Mouse (Mus musculus): ENCODE data around the gene Sbsn. TPM values are rescaled to one million over a fixed set of nuclear protein-coding genes. Genes with fewer than 3 reads are reported as not detected.

Gene Sbsn
- polyA plus RNA-seq, 1 experiment from 2014 or later, result 3.3 TPM

DNA sequence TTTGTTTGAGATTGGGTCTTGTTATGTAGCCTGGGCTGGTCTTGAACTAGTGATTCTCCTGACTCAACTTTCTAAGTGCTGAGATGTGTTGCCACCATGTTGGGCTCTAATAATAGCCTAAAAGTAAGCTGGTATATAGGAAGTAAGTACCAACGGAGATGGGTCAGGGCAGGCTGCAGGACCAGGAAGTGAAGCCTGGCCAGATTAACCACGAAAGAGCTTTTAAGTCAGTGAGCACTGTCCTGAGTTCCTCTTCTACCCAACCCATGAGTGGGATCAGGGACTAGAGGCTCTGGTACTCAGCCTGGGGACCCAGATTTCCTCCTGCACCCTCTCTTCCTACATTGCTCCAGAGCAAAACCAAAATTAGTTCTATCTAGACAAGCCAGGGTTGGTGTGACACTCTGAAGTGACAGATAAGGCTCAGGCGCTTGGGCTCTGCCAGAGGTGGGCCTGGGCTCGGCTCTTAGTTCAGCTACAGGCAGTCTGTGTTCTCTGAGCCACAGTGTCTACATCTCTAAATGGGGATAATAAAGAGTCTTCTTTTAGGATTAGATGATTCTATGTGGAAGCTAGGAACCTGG is 10.6 kb downstream of the Sbsn start:
- Histone ChIP-seq H3K36me3 (no peaks in the 10 kb centered on the region), H3K4me1 (no peaks in the 10 kb centered on the region), H3K4me2 (no peak overlapping the region), H3K4me3 (no peak overlapping the region), H3K9me3 (no peaks in the 10 kb centered on the region), H3K9ac (no peak overlapping the region), H3K27ac (no peak overlapping the region), H3K27me3 (peaks cover 16% of the 10 kb centered on the region)
- ATAC-seq (ENCODE audit: insufficient number of reproducible peaks, insufficient read depth, low FRiP score, low TSS enrichment, low read depth), result no peak
- 73% methylated on average over 4 of the region's 4 CpGs for WGBS

DNA sequence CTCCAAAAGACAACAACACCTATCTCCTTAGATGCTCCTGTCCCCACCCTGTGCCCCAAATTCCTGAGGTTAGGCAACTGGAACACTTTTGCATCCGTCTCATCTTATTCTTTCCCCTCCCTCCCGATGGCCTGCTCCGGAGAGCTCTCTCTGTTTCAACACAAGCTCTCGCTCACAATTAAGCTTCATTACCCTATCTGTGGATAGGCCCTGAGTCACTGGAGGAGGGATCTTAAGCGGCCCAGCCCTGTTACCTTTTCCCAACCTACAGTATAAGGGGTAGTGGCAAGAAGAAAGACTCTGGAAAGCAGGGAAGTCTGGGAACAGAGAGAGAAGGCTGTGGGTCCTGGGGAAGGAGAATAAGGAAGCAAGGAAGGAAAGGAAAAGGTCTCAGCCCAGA is 12.2 kb downstream of the Sbsn start, which contains the start of gene Dmkn:
TSS of gene Dmkn (plus strand) at position 301 of the 400 bp plus-strand sequence.
- Histone ChIP-seq H3K4me2 (no peak within 1 kb of the TSS), H3K9ac (no peak within 1 kb of the TSS), H3K27ac (no peak within 1 kb of the TSS), H3K27me3 (peaks cover 17% of the 10 kb centered on the region), H3K9me3 (no peaks in the 10 kb centered on the region), H3K4me3 (no peak within 1 kb of the TSS), H3K4me1 (no peaks in the 10 kb centered on the region), H3K36me3 (no peaks in the 10 kb centered on the region)
- no peak for ATAC-seq (ENCODE audit: insufficient number of reproducible peaks, insufficient read depth, low FRiP score, low TSS enrichment, low read depth)
- WGBS, result 38% methylated on average over 5 of the region's 5 CpGs

DNA sequence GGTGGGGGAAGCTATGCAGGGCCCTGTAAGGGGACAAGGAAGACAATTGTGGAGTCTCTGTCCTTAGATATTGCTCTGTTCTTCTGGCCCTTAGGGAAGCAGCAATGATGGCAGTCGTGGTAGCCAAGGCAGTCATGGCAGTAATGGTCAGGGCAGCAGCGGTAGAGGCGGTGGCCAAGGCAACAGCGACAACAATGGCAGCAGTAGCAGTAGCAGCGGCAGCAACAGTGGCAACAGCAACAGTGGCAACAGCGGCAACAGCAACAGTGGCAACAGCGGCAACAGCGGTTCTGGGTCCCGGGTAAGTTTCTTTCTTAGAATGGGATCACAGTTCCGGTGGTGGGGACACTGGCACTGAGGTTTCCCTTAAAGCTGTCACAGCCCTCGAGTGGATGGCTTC is 13.9 kb downstream of the Sbsn start:
- no peak overlapping the region for H3K27ac ChIP-seq
- no peaks in the 10 kb centered on the region for H3K4me1 ChIP-seq
- H3K36me3 ChIP-seq, result no peaks in the 10 kb centered on the region
- H3K27me3 ChIP-seq, result peaks cover 31% of the 10 kb centered on the region
- no peak overlapping the region for H3K4me3 ChIP-seq
- peak overlapping the region; percentile 14; the same call in 1 of the 2 replicates for H3K4me2 ChIP-seq
- H3K9me3 ChIP-seq, result no peaks in the 10 kb centered on the region
- 36% methylated on average over 11 of the region's 11 CpGs for WGBS
- no peak overlapping the region for H3K9ac ChIP-seq
- ATAC-seq (ENCODE audit: insufficient number of reproducible peaks, insufficient read depth, low FRiP score, low TSS enrichment, low read depth), result no peak

DNA sequence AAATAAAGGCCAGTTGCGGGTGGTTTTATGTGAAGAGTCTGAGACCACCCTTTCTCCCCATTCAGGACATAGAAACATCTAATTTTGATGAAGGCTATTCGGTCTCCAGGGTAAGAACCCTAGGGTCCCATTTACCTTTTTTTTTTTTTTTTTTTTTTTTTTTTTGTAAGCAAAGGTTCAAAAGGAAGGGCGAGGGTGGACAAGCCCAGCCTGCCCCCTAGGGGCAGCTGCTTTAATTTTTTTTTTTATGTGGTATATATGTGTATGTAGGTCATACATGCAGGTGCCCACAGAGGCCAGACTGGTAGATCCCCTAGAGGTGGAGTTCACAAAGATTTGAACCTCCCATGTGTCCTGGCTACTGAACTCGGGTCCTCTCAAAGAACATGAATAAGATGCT is 15.1 kb downstream of the Sbsn start:
- no peak overlapping the region for H3K9ac ChIP-seq
- H3K4me3 ChIP-seq, result no peak overlapping the region
- H3K36me3 ChIP-seq, result no peaks in the 10 kb centered on the region
- WGBS, result 83% methylated on average over 4 of the region's 4 CpGs
- H3K27ac ChIP-seq, result no peak overlapping the region
- H3K27me3 ChIP-seq, result peaks cover 31% of the 10 kb centered on the region
- no peak for ATAC-seq (ENCODE audit: insufficient number of reproducible peaks, insufficient read depth, low FRiP score, low TSS enrichment, low read depth)
- H3K9me3 ChIP-seq, result no peaks in the 10 kb centered on the region
- no peaks in the 10 kb centered on the region for H3K4me1 ChIP-seq
- H3K4me2 ChIP-seq, result no peak overlapping the region

DNA sequence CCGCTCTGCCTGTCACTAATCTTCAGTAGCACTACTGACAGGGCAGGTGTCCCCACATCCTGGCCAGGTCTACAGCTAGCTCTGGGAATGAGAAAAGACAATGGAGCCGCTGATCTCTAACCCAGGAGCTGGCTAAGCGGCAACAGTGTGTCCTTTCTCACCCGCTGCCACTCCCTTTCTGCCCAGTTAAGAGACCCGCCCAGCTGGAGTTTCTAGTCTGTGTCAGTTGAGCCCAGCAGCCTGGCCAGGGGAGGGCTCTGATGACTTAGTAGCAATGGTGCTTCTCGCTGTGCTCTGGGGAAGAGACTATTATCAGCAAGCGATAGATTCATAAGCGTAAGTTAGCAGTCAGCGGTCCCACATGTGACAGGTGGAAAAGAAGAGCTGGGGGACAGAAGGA is 18.0 kb downstream of the Sbsn start:
- ATAC-seq (ENCODE audit: insufficient number of reproducible peaks, insufficient read depth, low FRiP score, low TSS enrichment, low read depth), result no peak
- no peak overlapping the region for H3K4me2 ChIP-seq
- H3K4me1 ChIP-seq, result no peaks in the 10 kb centered on the region
- 27% methylated on average over 9 of the region's 9 CpGs for WGBS
- H3K27ac ChIP-seq, result no peak overlapping the region
- H3K27me3 ChIP-seq, result peaks cover 29% of the 10 kb centered on the region
- peaks cover 2% of the 10 kb centered on the region; the same call in 1 of the 2 replicates for H3K9me3 ChIP-seq
- H3K9ac ChIP-seq, result no peak overlapping the region
- H3K36me3 ChIP-seq, result no peaks in the 10 kb centered on the region
- H3K4me3 ChIP-seq, result no peak overlapping the region

DNA sequence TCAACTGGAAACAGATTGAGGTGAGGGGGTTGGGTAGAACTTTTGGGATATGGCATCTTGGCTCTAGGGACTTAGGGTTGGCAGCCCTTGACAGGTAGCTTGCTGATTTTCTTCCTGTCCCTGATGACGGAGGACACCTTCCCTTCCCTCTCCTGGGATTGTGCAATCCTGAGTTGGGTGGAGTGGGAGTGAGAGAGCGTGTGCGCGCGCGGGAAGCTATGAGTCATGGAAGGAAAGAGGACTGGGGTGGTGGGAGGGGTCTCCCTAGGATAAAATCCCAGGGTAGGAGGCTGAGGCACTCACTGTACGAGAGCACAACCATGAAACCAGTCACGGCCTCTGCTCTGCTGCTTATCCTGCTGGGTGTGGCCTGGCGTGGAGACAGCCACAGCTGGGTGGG is 24.8 kb downstream of the Sbsn start:
- H3K4me1 ChIP-seq, result no peaks in the 10 kb centered on the region
- no peaks in the 10 kb centered on the region for H3K36me3 ChIP-seq
- 82% methylated on average over 9 of the region's 9 CpGs for WGBS
- peaks cover 2% of the 10 kb centered on the region; the same call in 1 of the 2 replicates for H3K9me3 ChIP-seq
- H3K4me3 ChIP-seq, result no peak overlapping the region
- H3K27ac ChIP-seq, result no peak overlapping the region
- no peak overlapping the region for H3K9ac ChIP-seq
- no peak overlapping the region for H3K4me2 ChIP-seq
- ATAC-seq (ENCODE audit: insufficient number of reproducible peaks, insufficient read depth, low FRiP score, low TSS enrichment, low read depth), result no peak
- no peaks in the 10 kb centered on the region for H3K27me3 ChIP-seq

DNA sequence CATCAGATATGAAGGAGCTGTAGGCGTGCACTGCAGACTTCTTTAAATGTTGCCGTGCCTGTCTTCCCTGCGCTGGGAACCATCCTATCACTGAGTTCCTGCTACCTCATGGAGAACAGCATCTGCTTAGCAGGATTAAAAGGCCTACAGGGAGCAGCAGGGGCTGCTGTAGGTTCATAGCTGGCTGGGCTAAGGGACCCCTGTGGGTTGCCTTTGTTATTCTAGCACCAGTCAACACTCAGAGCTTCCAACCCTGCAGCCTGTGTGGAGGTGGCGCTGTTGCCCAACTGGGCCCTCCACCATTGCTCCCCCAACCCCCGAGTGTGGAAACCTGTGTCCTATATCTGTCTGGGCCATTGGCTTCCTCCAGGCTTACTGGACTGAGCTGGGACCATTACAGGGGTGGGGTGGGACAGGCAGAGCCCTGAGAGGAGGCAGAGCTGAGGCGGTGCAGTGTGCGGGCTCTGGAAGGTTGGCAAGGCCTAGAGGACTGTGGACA is 25.9 kb downstream of the Sbsn start:
- Histone ChIP-seq H3K36me3 (no peaks in the 10 kb centered on the region), H3K9ac (no peak overlapping the region), H3K9me3 (peaks cover 2% of the 10 kb centered on the region; the same call in 1 of the 2 replicates), H3K27ac (no peak overlapping the region), H3K4me3 (no peak overlapping the region), H3K4me1 (no peaks in the 10 kb centered on the region), H3K27me3 (no peaks in the 10 kb centered on the region), H3K4me2 (no peak overlapping the region)
- ATAC-seq (ENCODE audit: insufficient number of reproducible peaks, insufficient read depth, low FRiP score, low TSS enrichment, low read depth), result no peak
- WGBS, result 51% methylated on average over 7 of the region's 7 CpGs

DNA sequence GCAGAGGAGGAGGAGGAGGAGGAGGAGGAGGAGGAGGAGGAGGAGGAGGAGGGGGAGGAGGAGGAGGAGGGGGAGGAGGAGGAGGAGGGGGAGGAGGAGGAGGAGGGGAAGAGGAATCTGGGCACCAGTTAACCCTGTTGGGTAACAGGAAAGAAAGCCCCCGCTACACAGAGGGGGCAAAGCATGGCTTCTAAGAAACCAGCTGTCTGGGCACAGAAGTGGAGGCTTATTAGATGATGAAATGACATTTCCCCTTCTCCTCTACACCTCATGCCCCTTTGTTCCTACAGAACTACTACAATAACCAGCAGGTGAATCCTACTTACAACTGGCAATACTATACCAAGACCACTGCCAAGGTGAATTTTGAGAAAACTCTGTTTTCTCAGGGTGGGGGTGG is 26.6 kb downstream of the Sbsn start:
- Histone ChIP-seq H3K4me1 (no peaks in the 10 kb centered on the region), H3K9me3 (peaks cover under 1% of the 10 kb centered on the region; the same call in 1 of the 2 replicates), H3K27me3 (no peaks in the 10 kb centered on the region), H3K4me2 (no peak overlapping the region), H3K4me3 (no peak overlapping the region), H3K9ac (no peak overlapping the region), H3K36me3 (no peaks in the 10 kb centered on the region), H3K27ac (no peak overlapping the region)
- no peak for ATAC-seq (ENCODE audit: insufficient number of reproducible peaks, insufficient read depth, low FRiP score, low TSS enrichment, low read depth)
- 69% methylated on average over 1 of the region's 1 CpGs for WGBS

DNA sequence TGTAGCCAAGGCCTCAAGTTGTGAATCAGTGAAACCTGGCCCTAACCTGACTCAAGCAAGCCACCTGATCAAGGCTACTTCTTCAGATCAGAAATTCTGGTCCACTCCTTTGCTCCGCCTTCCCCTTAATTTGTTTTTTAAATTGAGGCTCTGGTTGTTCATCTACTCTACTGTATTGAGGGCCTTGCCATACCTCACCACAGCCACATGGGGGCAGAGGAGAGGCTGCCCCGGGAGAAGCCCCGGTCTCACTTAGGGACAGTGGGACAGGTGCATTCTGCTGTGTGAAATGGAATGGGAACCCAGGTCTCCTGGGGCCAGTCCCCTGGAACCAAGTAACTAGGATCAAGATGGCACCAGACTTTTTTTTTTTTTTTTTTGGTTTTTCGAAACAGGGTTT is 30.5 kb downstream of the Sbsn start:
- no peak overlapping the region for H3K4me3 ChIP-seq
- H3K9me3 ChIP-seq, result no peaks in the 10 kb centered on the region
- no peak overlapping the region for H3K9ac ChIP-seq
- H3K4me2 ChIP-seq, result no peak overlapping the region
- no peaks in the 10 kb centered on the region for H3K36me3 ChIP-seq
- H3K27ac ChIP-seq, result no peak overlapping the region
- ATAC-seq (ENCODE audit: insufficient number of reproducible peaks, insufficient read depth, low FRiP score, low TSS enrichment, low read depth), result no peak
- peaks cover 7% of the 10 kb centered on the region; the same call in 1 of the 2 replicates for H3K4me1 ChIP-seq
- H3K27me3 ChIP-seq, result no peaks in the 10 kb centered on the region
- 76% methylated on average over 4 of the region's 4 CpGs for whole genome bisulfite sequencing

DNA sequence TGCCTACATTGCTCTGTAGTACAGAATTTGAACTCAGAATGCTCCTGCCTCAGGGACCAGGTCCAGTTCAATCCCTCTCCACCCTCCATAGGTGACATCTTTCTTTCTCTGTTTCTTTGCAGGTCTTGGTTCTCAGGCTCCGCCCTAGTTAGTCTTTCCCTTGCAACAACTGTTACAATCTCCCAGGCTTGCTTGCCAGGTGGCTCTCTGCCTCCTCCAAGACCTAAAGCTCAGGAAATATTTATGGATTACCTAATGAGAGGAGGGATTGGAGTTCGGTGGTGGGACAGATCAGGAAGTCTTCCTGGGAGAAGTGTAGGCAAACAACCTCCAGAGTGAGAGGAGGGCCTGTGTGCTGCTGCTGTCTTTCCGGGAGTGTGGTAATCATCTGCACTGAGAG is 31.4 kb downstream of the Sbsn start:
- peaks cover 3% of the 10 kb centered on the region; the same call in 1 of the 2 replicates for H3K27me3 ChIP-seq
- no peak overlapping the region for H3K27ac ChIP-seq
- no peak overlapping the region for H3K4me3 ChIP-seq
- 73% methylated on average over 3 of the region's 3 CpGs for WGBS
- H3K36me3 ChIP-seq, result no peaks in the 10 kb centered on the region
- peaks cover 10% of the 10 kb centered on the region; the same call in 1 of the 2 replicates for H3K4me1 ChIP-seq
- H3K4me2 ChIP-seq, result no peak overlapping the region
- H3K9ac ChIP-seq, result no peak overlapping the region
- no peaks in the 10 kb centered on the region for H3K9me3 ChIP-seq
- ATAC-seq (ENCODE audit: insufficient number of reproducible peaks, insufficient read depth, low FRiP score, low TSS enrichment, low read depth), result no peak

DNA sequence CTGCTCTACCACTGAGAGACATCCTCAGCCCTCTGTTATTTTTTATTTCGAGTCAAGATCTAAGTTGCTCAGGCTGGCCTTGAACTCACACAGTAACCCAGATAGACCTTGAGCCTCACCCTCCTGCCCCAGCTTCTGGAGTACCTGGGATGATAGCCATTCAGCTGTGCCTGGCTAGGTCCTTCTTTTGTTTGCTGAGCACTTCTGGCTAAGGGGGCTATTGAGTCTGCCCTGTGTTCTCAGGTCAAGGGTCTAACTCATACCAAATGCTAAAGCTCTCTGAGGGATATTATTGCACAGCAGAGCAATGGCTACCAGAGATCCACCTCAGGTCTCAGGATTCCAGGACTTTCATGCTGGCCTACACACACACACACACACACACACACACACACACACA is 33.9 kb downstream of the Sbsn start:
- H3K9ac ChIP-seq, result no peak overlapping the region
- H3K27me3 ChIP-seq, result peaks cover 10% of the 10 kb centered on the region
- H3K36me3 ChIP-seq, result no peaks in the 10 kb centered on the region
- no peak overlapping the region for H3K4me3 ChIP-seq
- H3K4me1 ChIP-seq, result peaks cover 10% of the 10 kb centered on the region; the same call in 1 of the 2 replicates
- 79% methylated on average over 1 of the region's 1 CpGs for WGBS
- no peak overlapping the region for H3K4me2 ChIP-seq
- ATAC-seq (ENCODE audit: insufficient number of reproducible peaks, insufficient read depth, low FRiP score, low TSS enrichment, low read depth), result no peak
- H3K27ac ChIP-seq, result no peak overlapping the region
- H3K9me3 ChIP-seq, result no peaks in the 10 kb centered on the region

DNA sequence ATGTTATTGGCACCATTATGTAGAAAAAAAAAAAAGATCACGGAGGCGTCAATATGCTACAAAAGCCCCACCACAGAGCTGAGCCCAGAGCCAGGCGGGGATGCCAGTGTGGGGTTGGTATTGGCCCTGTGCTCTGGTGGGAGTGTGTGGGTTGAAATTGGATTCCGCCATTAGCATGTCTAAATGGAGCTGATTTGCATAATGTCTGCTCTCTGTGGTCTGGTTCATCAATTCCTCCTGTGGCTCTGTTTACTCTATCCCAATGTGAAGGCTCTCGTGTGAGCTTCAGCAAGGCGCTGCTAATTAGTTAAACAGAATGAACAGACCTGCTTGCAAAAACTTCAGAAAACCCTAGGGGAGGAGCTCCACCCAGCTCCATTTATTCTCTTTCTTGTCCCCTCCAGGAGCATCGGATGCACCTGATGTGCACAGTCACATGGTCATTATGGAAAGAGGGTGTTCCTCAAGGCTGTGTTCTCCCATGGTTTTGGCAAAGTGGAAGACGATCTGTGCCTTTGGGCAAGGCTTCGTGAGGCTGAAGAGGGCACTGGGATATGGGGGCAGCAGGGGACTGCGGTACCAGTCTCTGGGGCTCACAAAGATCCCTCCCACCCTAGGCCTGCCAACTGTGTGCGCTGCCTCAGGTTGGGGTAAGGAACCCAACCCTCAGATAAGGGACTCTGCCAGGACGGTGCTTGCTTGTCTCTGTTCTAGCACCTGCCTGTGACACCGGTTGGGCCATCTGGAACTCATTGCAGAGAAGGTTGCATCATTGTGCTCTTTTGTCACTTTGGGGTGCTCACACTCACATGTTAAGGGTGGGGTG is 34.7 kb downstream of the Sbsn start:
- Histone ChIP-seq H3K27me3 (peaks cover 13% of the 10 kb centered on the region), H3K4me1 (peaks cover 10% of the 10 kb centered on the region; the same call in 1 of the 2 replicates), H3K9ac (no peak overlapping the region), H3K9me3 (no peaks in the 10 kb centered on the region), H3K36me3 (no peaks in the 10 kb centered on the region), H3K4me2 (no peak overlapping the region), H3K4me3 (no peak overlapping the region), H3K27ac (no peak overlapping the region)
- WGBS, result 61% methylated on average over 13 of the region's 13 CpGs
- no peak for ATAC-seq (ENCODE audit: insufficient number of reproducible peaks, insufficient read depth, low FRiP score, low TSS enrichment, low read depth)
